Mouse (Mus musculus) thymus, adult 2 months (tissue): Measurements from ENCODE around the gene Rgs12. TPM values are rescaled to one million over a fixed set of nuclear protein-coding genes. Genes with fewer than 3 reads are reported as not detected.

Source experiments
- DNase-seq: peaks from one replicate; pipeline ENCODE4 v3.0.0; 2021
- H3K27ac ChIP-seq: fragments of 200-500 bp; 2 replicates; pipeline ENCODE4 v1.5.1; 2012; ENCODE audit warnings: low read length, control low read depth; ENCODE audit not compliant: control insufficient read depth, insufficient read depth
- H3K27me3 ChIP-seq: fragments of 200-500 bp; 2 replicates; pipeline ENCODE4 v1.6.1; 2012; ENCODE audit warnings: mild to moderate bottlenecking, low read length, moderate library complexity, mixed read lengths; ENCODE audit not compliant: control insufficient read depth, insufficient read depth
- H3K36me3 ChIP-seq: fragments of 200-500 bp; 2 replicates; pipeline ENCODE4 v1.6.1; 2012; ENCODE audit warnings: mild to moderate bottlenecking, low read length, moderate library complexity; ENCODE audit not compliant: control insufficient read depth, insufficient read depth
- H3K4me1 ChIP-seq: fragments of 200-500 bp; replicated peaks from 2 replicates; pipeline ENCODE4 v1.6.1; 2012; ENCODE audit warnings: low read length; ENCODE audit not compliant: control insufficient read depth, insufficient read depth
- H3K4me3 ChIP-seq: fragments of 200-500 bp; 2 replicates; pipeline ENCODE4 v1.5.1; 2012; ENCODE audit warnings: mild to moderate bottlenecking, low read length, control low read depth, moderate library complexity; ENCODE audit not compliant: control insufficient read depth, insufficient read depth
- CTCF ChIP-seq: fragments of 200-500 bp; IDR thresholded peaks from 2 replicates; pipeline ENCODE4 v1.5.1; 2012; ENCODE audit warnings: mild to moderate bottlenecking, control low read depth, low read length, moderate library complexity, borderline replicate concordance; ENCODE audit not compliant: control insufficient read depth, poor library complexity, insufficient read depth; ENCODE audit errors: extremely low read depth
- POLR2A ChIP-seq: fragments of 200-500 bp; IDR thresholded peaks from 2 replicates; pipeline ENCODE4 v1.6.1; 2012; ENCODE audit warnings: mild to moderate bottlenecking, low read length, control low read depth, moderate library complexity; ENCODE audit not compliant: control insufficient read depth, poor library complexity, insufficient read depth; ENCODE audit errors: extremely low read depth
- WGBS: fragments of 180-500 bp; shearing (Covaris S2); methylation state at CpG from one replicate; pipeline ENCODE4 v1.1.7; 2018; 5-methylcytosine and 5-hydroxymethylcytosine counted together
- polyA plus RNA-seq: library from polyadenylated mRNA; depleted of rRNA; stranded (reverse); fragments of >200 nt; gene quantifications from 2 replicates; pipeline ENCODE4 v1.2.3, GENCODE M21; 2012

Gene Rgs12
- polyA plus RNA-seq, 1 experiment: 51.7 TPM

DNA sequence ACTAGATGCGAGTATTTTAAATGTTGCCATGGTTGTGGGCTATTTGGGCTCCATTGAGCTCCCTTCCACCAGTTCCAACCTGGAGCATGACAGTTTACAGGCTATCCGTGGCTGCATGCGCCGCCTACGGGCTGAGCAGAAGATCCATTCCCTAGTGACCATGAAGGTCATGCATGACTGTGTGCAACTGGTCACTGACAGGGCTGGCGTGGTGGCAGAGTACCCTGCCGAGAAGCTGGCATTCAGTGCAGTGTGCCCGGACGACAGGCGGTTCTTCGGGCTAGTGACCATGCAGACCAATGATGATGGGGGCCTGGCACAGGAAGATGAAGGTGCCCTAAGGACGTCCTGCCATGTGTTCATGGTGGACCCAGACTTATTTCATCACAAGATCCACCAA lies 16.3 kb downstream of the Rgs12 start:
- no peak for TF ChIP-seq CTCF
- TF ChIP-seq POLR2A: no peak
- no peak overlapping the region for H3K4me3 ChIP-seq
- no peak for DNase-seq
- no peaks in the 10 kb centered on the region for H3K27me3 ChIP-seq
- H3K4me1 ChIP-seq: no peaks in the 10 kb centered on the region
- no peak overlapping the region for H3K27ac ChIP-seq
- 98% methylated on average over 12 of the region's 12 CpGs for WGBS
- 0 out of 2 replicates have a peak, but pooled peaks cover 7% of the 10 kb centered on the region for H3K36me3 ChIP-seq

DNA sequence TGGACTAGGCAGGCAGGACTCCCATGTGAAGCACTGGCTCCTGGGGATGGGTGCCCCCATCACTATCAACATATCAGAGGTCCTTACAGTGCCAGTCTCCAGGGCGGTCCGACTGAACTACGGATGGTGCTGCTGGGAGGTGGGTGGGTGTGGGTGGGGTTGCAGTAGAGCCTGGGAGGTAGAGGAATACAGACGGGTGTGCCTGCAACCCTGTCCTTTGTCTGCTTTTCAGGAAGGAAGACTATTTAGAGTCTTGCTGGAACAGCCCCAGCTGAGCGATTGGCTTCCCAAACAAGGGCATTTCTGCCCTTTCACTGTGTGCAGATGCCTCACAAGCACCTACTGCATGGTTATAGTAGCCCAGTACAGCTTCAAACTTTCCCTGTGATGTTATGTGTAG lies 19.1 kb downstream of the Rgs12 start:
- Histone ChIP-seq H3K27ac (no peak overlapping the region), H3K4me3 (no peak overlapping the region), H3K4me1 (no peaks in the 10 kb centered on the region), H3K27me3 (no peaks in the 10 kb centered on the region), H3K36me3 (0 out of 2 replicates have a peak, but pooled peaks cover 7% of the 10 kb centered on the region)
- DNase-seq: no peak
- TF ChIP-seq POLR2A: no peak
- TF ChIP-seq CTCF: no peak
- 87% methylated on average over 5 of the region's 5 CpGs for WGBS

DNA sequence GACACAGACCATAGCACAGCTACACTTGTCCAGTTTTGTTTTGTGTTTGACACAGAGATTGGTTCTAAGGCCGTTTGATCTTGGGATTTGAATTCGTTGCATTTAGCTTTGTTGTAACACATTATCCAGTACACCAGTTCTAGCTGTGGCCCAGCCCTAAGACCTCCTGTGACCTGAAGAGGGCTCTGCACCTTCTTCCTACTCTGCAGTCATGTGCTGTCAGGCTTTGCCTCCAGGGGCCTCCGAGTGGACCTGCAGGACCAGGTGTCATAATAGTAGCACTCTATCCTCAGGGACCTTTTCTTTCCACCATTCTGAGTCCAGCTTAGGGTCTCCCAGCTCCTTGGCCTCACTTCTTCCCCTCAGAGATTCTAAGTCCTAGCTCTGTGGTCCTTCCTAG lies 23.2 kb downstream of the Rgs12 start:
- 80% methylated on average over 3 of the region's 3 CpGs for WGBS
- Histone ChIP-seq H3K36me3 (no peaks in the 10 kb centered on the region), H3K27ac (no peak overlapping the region), H3K4me3 (no peak overlapping the region), H3K27me3 (no peaks in the 10 kb centered on the region), H3K4me1 (peaks cover 4% of the 10 kb centered on the region; the same call in 1 of the 2 replicates)
- TF ChIP-seq CTCF (no peak), POLR2A (no peak)
- DNase-seq: no peak

- no peak for DNase-seq
- H3K27ac ChIP-seq: no peak overlapping the region
- no peak overlapping the region for H3K4me3 ChIP-seq
- TF ChIP-seq POLR2A (no peak), CTCF (no peak)
- no peaks in the 10 kb centered on the region for H3K36me3 ChIP-seq
- peaks cover 4% of the 10 kb centered on the region; the same call in 1 of the 2 replicates for H3K4me1 ChIP-seq
- 71% methylated on average over 8 of the region's 8 CpGs for WGBS
- no peaks in the 10 kb centered on the region for H3K27me3 ChIP-seq
These were observed 24.5 kb downstream of the Rgs12 start for GRCm38 (mm10) chr5:34973560-34974317.

GRCm38 (mm10) chr5:34974773-34975443 lies 25.7 kb downstream of the Rgs12 start:
- Histone ChIP-seq H3K4me3 (no peak overlapping the region), H3K27me3 (no peaks in the 10 kb centered on the region), H3K27ac (no peak overlapping the region), H3K4me1 (peaks cover 4% of the 10 kb centered on the region; the same call in 1 of the 2 replicates), H3K36me3 (no peaks in the 10 kb centered on the region)
- TF ChIP-seq CTCF (no peak), POLR2A (no peak)
- 87% methylated on average over 11 of the region's 11 CpGs for WGBS
- DNase-seq: no peak

DNA sequence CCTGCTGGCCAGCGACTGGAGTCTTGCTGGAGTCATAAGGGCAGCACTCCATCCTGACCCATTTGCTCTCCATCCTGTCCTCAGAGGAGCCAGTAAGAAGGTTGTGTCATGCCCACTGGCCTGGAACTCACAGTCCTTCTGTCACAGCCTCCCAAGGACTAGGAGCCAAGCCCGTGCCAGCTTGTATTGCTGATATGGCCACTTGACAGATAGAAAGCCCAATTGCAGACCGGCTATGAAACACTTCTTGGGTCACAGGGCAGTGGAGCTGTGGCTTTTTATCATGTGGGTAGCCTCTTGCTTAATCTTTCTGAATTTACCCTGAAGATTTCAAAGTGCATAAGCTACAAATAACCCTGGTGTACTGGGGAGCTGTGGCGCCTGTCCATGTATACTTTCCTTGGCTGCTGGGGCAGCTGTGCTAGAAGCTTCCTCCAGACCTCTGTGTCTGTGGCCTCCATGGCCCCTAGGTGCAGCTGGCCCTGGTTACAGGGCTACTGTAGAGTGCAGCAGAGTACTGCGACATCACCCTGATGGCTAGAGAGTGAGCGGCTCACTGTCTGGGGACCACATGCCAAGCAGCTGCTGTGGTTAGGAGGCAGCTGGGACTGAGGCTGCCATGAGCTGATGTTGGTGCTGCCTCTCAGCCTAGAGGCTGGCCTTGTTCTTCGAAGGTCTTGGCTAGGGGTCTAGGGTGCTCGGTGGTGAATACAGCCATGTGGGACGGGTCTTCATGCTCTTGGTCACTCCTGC lies 27.5 kb downstream of the Rgs12 start:
- DNase-seq: no peak
- Histone ChIP-seq H3K36me3 (no peaks in the 10 kb centered on the region), H3K27ac (no peak overlapping the region), H3K4me3 (no peak overlapping the region), H3K27me3 (no peaks in the 10 kb centered on the region), H3K4me1 (peaks cover 4% of the 10 kb centered on the region; the same call in 1 of the 2 replicates)
- 63% methylated on average over 9 of the region's 9 CpGs for WGBS
- no peak for TF ChIP-seq POLR2A
- no peak for TF ChIP-seq CTCF
